Mouse (Mus musculus): ENCODE measurements at regions not wholly inside any gene's neighbourhood (a gene's known extent, or its start where the extent isn't known, plus 50 kb on each side); places are given as distances from the start of the nearest gene placed in this dataset.

GRCm38 (mm10) chr16:21274012-21274528 lies 69.5 kb downstream of the Ephb3 start:
- TF ChIP-seq EP300 (IDR thresholded peaks at IDR 0.05; ENCODE audit: low read depth): no peak
- no peak for TF ChIP-seq CTCF (IDR thresholded peaks at IDR 0.05; ENCODE audit: low read depth)

Data from liver, embryonic 14.5 days (tissue).